Mouse (Mus musculus): Measurements from ENCODE around the gene Ergic2. TPM values are rescaled to one million over a fixed set of nuclear protein-coding genes. Genes with fewer than 3 reads are reported as not detected.
"Not testable (repeated sequence)": the region's sequence is repeated elsewhere in the genome, so short reads cannot be mapped to it uniquely, and the experiment has no call there.

The Ergic2 gene
- polyA plus RNA-seq, 1 experiment from 2014 or later, result 213 TPM

- H3K27me3 ChIP-seq (ENCODE audit: control insufficient read depth, insufficient read depth, low read length), result no peaks in the 10 kb centered on the region
- H3K27ac ChIP-seq (replicated peaks; ENCODE audit: low read depth, low read length), result no peak overlapping the region
- H3K4me3 ChIP-seq (replicated peaks; ENCODE audit: low read depth, low read length), result no peak overlapping the region
- H3K36me3 ChIP-seq (ENCODE audit: control insufficient read depth, insufficient read depth, low read length), result peaks cover 67% of the 10 kb centered on the region
- no peak overlapping the region for H3K9ac ChIP-seq (replicated peaks; ENCODE audit: low read length)
- 92% methylated on average over 6 of the region's 6 CpGs for WGBS
- H3K9me3 ChIP-seq (ENCODE audit: control insufficient read depth, low read length), result no peaks in the 10 kb centered on the region
- H3K4me1 ChIP-seq (ENCODE audit: control insufficient read depth, insufficient read depth, low read length), result no peaks in the 10 kb centered on the region
- no peak for ATAC-seq (ENCODE audit: low FRiP score, low TSS enrichment)
- no peak overlapping the region for H3K4me2 ChIP-seq (ENCODE audit: low read length)
- no peak for DNase-seq
Measured at GRCm38 (mm10) chr6:148193972-148194701, 18.0 kb downstream of the Ergic2 start.

GRCm38 (mm10) chr6:148185694-148186093 lies 26.5 kb downstream of the Ergic2 start:
- no peak for ATAC-seq (ENCODE audit: low FRiP score, low TSS enrichment)
- 96% methylated on average over 1 of the region's 1 CpGs for WGBS
- H3K9ac ChIP-seq (replicated peaks; ENCODE audit: low read length), result no peak overlapping the region
- no peak overlapping the region for H3K4me2 ChIP-seq (ENCODE audit: low read length)
- no peak for DNase-seq
- no peaks in the 10 kb centered on the region for H3K27me3 ChIP-seq (ENCODE audit: control insufficient read depth, insufficient read depth, low read length)
- no peaks in the 10 kb centered on the region for H3K9me3 ChIP-seq (ENCODE audit: control insufficient read depth, low read length)
- no peak overlapping the region for H3K27ac ChIP-seq (replicated peaks; ENCODE audit: low read depth, low read length)
- peaks cover 88% of the 10 kb centered on the region for H3K36me3 ChIP-seq (ENCODE audit: control insufficient read depth, insufficient read depth, low read length)
- no peak overlapping the region for H3K4me3 ChIP-seq (replicated peaks; ENCODE audit: low read depth, low read length)
- H3K4me1 ChIP-seq (ENCODE audit: control insufficient read depth, insufficient read depth, low read length), result no peaks in the 10 kb centered on the region

GRCm38 (mm10) chr6:148172904-148173303 lies 39.3 kb downstream of the Ergic2 start:
- H3K36me3 ChIP-seq (ENCODE audit: control insufficient read depth, insufficient read depth, low read length), result peaks cover 3% of the 10 kb centered on the region; the same call in 1 of the 2 replicates
- H3K4me1 ChIP-seq (ENCODE audit: control insufficient read depth, insufficient read depth, low read length), result no peaks in the 10 kb centered on the region
- no peak overlapping the region for H3K9ac ChIP-seq (replicated peaks; ENCODE audit: low read length)
- WGBS, result 92% methylated on average over 3 of the region's 3 CpGs
- DNase-seq (no peak), ATAC-seq (ENCODE audit: low FRiP score, low TSS enrichment) (no peak)
- no peaks in the 10 kb centered on the region for H3K9me3 ChIP-seq (ENCODE audit: control insufficient read depth, low read length)
- H3K27ac ChIP-seq (replicated peaks; ENCODE audit: low read depth, low read length), result no peak overlapping the region
- H3K4me3 ChIP-seq (replicated peaks; ENCODE audit: low read depth, low read length), result no peak overlapping the region
- no peaks in the 10 kb centered on the region for H3K27me3 ChIP-seq (ENCODE audit: control insufficient read depth, insufficient read depth, low read length)
- no peak overlapping the region for H3K4me2 ChIP-seq (ENCODE audit: low read length)

- not testable (repeated sequence) for H3K27me3 ChIP-seq (ENCODE audit: control insufficient read depth, insufficient read depth, low read length); H3K9me3 ChIP-seq (ENCODE audit: control insufficient read depth, low read length); H3K36me3 ChIP-seq (ENCODE audit: control insufficient read depth, insufficient read depth, low read length); H3K4me2 ChIP-seq (ENCODE audit: low read length); H3K27ac ChIP-seq (replicated peaks; ENCODE audit: low read depth, low read length); H3K4me3 ChIP-seq (replicated peaks; ENCODE audit: low read depth, low read length); H3K4me1 ChIP-seq (ENCODE audit: control insufficient read depth, insufficient read depth, low read length); H3K9ac ChIP-seq (replicated peaks; ENCODE audit: low read length); ATAC-seq (ENCODE audit: low FRiP score, low TSS enrichment); DNase-seq
- 63% methylated on average over 4 of the region's 4 CpGs for WGBS
Measured at GRCm38 (mm10) chr6:148152305-148152704, 59.9 kb downstream of the Ergic2 start.

GRCm38 (mm10) chr6:148142421-148142820 lies 69.8 kb downstream of the Ergic2 start:
- H3K4me3 ChIP-seq (replicated peaks; ENCODE audit: low read depth, low read length), result no peak overlapping the region
- no peak overlapping the region for H3K27ac ChIP-seq (replicated peaks; ENCODE audit: low read depth, low read length)
- H3K4me1 ChIP-seq (ENCODE audit: control insufficient read depth, insufficient read depth, low read length), result no peaks in the 10 kb centered on the region
- no peak overlapping the region for H3K4me2 ChIP-seq (ENCODE audit: low read length)
- ATAC-seq (ENCODE audit: low FRiP score, low TSS enrichment) (no peak), DNase-seq (no peak)
- no peaks in the 10 kb centered on the region for H3K27me3 ChIP-seq (ENCODE audit: control insufficient read depth, insufficient read depth, low read length)
- H3K9me3 ChIP-seq (ENCODE audit: control insufficient read depth, low read length), result no peaks in the 10 kb centered on the region; the same call in 1 of the 2 replicates
- WGBS, result 91% methylated on average over 1 of the region's 1 CpGs
- H3K36me3 ChIP-seq (ENCODE audit: control insufficient read depth, insufficient read depth, low read length), result no peaks in the 10 kb centered on the region
- H3K9ac ChIP-seq (replicated peaks; ENCODE audit: low read length), result no peak overlapping the region

GRCm38 (mm10) chr6:148141874-148142273 lies 70.3 kb downstream of the Ergic2 start:
- Histone ChIP-seq H3K4me1 (ENCODE audit: control insufficient read depth, insufficient read depth, low read length) (no peaks in the 10 kb centered on the region), H3K9ac (replicated peaks; ENCODE audit: low read length) (no peak overlapping the region), H3K9me3 (ENCODE audit: control insufficient read depth, low read length) (no peaks in the 10 kb centered on the region; the same call in 1 of the 2 replicates), H3K4me3 (replicated peaks; ENCODE audit: low read depth, low read length) (no peak overlapping the region), H3K27me3 (ENCODE audit: control insufficient read depth, insufficient read depth, low read length) (no peaks in the 10 kb centered on the region), H3K4me2 (ENCODE audit: low read length) (no peak overlapping the region), H3K27ac (replicated peaks; ENCODE audit: low read depth, low read length) (no peak overlapping the region), H3K36me3 (ENCODE audit: control insufficient read depth, insufficient read depth, low read length) (no peaks in the 10 kb centered on the region)
- DNase-seq, result no peak
- no peak for ATAC-seq (ENCODE audit: low FRiP score, low TSS enrichment)
- 83% methylated on average over 5 of the region's 5 CpGs for whole genome bisulfite sequencing

GRCm38 (mm10) chr6:148139288-148139995 lies 72.7 kb downstream of the Ergic2 start:
- Histone ChIP-seq H3K9me3 (ENCODE audit: control insufficient read depth, low read length) (no peaks in the 10 kb centered on the region; the same call in 1 of the 2 replicates), H3K9ac (replicated peaks; ENCODE audit: low read length) (no peak overlapping the region), H3K4me3 (replicated peaks; ENCODE audit: low read depth, low read length) (no peak overlapping the region), H3K36me3 (ENCODE audit: control insufficient read depth, insufficient read depth, low read length) (no peaks in the 10 kb centered on the region), H3K27ac (replicated peaks; ENCODE audit: low read depth, low read length) (no peak overlapping the region), H3K27me3 (ENCODE audit: control insufficient read depth, insufficient read depth, low read length) (no peaks in the 10 kb centered on the region), H3K4me1 (ENCODE audit: control insufficient read depth, insufficient read depth, low read length) (no peaks in the 10 kb centered on the region), H3K4me2 (ENCODE audit: low read length) (no peak overlapping the region)
- ATAC-seq (ENCODE audit: low FRiP score, low TSS enrichment) (no peak), DNase-seq (no peak)
- WGBS, result 87% methylated on average over 6 of the region's 6 CpGs

GRCm38 (mm10) chr6:148135769-148136382 lies 76.3 kb downstream of the Ergic2 start:
- no peak overlapping the region for H3K27ac ChIP-seq (replicated peaks; ENCODE audit: low read depth, low read length)
- H3K9ac ChIP-seq (replicated peaks; ENCODE audit: low read length), result no peak overlapping the region
- H3K4me1 ChIP-seq (ENCODE audit: control insufficient read depth, insufficient read depth, low read length), result peaks cover 10% of the 10 kb centered on the region; the same call in 1 of the 2 replicates
- peak; percentile 86 for ATAC-seq (ENCODE audit: low FRiP score, low TSS enrichment)
- WGBS, result 29% methylated on average over 9 of the region's 9 CpGs
- H3K36me3 ChIP-seq (ENCODE audit: control insufficient read depth, insufficient read depth, low read length), result no peaks in the 10 kb centered on the region
- H3K4me3 ChIP-seq (replicated peaks; ENCODE audit: low read depth, low read length), result no peak overlapping the region
- H3K9me3 ChIP-seq (ENCODE audit: control insufficient read depth, low read length), result no peaks in the 10 kb centered on the region
- no peak overlapping the region for H3K4me2 ChIP-seq (ENCODE audit: low read length)
- peak; percentile 91 for DNase-seq
- no peaks in the 10 kb centered on the region for H3K27me3 ChIP-seq (ENCODE audit: control insufficient read depth, insufficient read depth, low read length)

Measured in midbrain, embryonic 14.5 days (tissue).